Mouse (Mus musculus) liver, adult (tissue): Measurements from ENCODE around the gene Med12l.

Experiments used
- GATA4 ChIP-seq: IDR thresholded peaks from 2 replicates; pipeline ENCODE4 v1.6.1; 2014; ENCODE audit warnings: mild to moderate bottlenecking, low read length; ENCODE audit not compliant: insufficient replicate concordance

The Med12l gene

DNA sequence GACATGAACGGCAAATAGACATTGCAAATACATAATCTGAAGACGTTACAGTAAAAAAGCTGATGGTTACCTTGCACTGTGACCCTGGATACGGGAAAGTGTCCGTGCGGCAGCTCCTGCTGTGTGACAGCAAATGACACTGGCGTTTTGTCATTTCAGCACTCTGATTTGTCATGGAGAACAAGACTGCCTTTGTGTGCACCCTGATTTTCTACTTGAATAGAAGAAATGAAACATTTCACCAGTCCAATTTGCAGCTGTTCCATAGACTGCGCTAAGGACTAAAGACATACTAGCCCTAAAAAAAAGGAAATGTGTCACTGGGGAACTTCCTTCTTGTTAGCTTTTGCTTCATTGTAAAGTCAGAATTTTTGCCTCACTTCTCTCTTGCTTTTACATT is 257.1 kb downstream of the Med12l start, which contains the start of gene P2ry12:
Gene P2ry12 (minus strand): TSS at position 168 of the 400 bp plus-strand sequence.
- no peak for TF ChIP-seq GATA4

DNA sequence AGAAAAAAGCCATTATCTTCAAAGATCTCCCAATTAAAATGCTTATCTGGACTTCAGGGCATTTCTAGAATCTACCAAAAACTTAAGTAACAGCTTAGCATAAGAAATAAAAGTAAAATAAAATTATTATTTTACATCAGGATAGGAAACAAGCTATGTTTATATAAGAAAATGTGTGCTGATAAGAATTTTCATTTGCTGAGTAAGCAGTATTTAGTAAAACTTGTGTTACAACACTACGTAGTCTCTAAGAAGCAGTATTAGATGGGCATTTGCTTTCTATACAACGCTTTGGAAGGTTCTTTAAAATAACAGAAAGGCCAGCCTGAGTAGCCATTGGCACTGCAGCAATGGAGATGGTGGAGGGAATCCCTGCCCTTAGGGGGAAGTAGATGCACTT is 257.8 kb downstream of the Med12l start:
- no peak for TF ChIP-seq GATA4

DNA sequence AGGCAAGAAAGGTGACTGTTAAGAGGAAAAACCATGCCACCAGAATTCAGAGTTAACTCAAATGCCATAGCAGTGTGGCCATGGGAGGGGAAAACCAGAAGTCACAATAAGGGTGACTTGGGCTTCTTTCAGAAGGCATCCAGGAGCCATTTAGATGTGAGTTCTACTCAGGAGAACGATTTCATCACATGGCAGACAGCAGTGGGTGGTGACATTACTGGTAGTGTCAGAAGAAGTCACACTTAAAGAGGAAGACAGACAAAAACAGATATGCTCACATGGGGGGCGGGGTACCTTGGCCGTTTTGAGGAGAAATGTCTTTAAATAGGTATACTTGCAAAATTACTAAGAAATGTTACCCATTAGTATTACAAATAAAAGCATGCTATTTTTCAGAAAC is 258.4 kb downstream of the Med12l start:
- TF ChIP-seq GATA4, result no peak

DNA sequence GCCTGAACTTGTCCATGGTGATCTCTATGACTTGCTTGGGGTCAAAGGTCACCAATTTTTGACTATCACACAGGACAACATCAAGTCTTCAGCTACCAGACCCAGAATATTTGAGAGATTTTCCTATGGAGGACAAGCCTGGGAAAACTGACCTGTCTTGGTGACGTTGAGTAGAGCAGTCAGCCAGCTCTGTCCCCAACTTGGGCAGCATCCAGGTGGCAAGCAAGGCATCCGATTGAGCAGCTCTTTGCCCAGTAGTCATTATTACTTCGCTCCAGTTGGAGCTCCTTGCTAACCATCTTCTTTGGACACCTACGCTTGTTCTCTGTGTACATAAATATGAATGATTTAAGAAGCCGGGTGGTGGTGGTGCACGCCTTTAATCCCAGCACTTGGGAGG is 265.2 kb downstream of the Med12l start:
- no peak for TF ChIP-seq GATA4

DNA sequence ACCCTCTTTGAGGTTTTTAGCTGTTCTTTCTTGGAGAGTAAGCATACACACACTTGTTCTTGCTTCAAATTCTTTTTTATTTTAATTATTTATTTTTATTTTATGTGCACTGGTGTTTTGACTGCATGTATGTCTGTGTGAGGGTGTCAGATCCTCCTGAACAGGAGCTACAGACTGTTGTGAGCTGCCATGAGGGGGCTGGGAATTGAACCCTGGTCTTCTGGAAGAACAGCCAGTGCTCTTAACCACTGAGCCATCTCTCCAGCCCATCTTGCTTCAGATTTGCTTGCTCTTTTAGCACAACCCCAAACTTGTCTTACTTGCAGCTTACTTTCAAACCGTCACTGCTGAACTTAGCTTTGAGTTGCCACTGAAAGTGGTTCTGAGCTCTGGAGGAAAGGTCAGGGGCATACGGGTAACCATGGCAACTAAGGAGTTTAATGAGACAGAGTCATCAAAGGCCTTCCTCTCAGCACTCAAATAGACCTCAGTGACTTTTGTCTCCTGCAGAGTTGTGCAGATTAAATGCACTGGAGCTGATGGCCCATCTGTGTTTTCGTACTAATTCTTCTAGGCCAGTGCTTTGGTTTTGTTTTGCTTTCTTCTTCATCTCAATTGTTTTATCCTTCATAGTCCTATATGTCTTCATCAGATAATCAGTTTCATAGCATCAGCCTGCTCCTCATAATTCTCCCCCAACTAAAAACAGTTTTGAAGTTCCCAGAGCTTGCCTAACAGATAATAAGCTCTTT is 272.1 kb downstream of the Med12l start:
- no peak for TF ChIP-seq GATA4

DNA sequence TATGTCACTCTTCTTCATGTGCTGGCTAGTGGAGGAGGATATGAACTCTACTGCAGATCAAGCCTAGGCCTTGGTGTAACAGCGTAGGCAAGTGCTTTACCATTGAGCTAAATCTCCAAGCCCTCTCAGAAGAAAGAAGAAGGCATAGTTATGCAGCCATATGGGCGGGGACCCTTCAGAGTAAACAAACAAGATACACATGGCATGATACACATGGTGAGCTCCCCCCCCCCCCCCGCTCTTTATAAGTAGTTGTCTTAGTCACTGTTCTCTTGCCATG is 272.6 kb downstream of the Med12l start:
- TF ChIP-seq GATA4, result no peak

DNA sequence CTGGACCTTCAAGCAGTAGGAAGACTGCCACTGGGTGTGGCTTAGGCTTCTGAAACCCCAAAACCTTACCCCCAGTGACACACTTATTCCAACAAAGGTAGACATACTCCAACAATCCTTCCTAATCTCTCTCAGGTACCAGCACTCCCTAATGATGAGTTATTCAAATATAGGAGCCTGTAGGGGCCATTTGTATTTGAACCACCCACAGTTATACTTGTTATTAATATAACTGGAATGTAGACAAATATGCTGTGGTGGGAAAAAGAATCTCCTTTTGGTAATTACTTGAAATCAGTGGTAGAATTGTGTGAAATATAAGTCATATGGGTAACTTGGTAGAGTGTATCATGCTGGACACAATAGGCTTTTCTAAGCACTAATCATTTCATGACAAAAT is 273.0 kb downstream of the Med12l start:
- TF ChIP-seq GATA4, result no peak

DNA sequence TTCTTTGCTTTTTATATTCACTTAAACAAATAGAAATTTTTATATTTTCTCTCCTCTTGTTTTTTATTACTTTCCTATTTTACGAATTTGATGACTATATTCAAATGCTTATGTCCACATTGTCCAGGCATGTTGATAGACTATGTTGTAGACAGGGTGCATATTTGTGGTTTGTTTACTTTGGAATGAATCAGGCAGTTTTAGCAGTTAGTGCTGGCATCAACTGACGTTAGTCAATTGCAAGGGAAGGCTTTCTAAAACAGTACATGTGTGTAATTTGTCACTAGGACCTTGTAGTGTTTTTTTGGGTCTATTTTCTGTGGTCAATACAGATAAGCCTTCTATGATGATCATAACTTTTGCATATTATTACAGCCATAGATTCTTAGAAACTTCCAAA is 284.9 kb downstream of the Med12l start:
- no peak for TF ChIP-seq GATA4

DNA sequence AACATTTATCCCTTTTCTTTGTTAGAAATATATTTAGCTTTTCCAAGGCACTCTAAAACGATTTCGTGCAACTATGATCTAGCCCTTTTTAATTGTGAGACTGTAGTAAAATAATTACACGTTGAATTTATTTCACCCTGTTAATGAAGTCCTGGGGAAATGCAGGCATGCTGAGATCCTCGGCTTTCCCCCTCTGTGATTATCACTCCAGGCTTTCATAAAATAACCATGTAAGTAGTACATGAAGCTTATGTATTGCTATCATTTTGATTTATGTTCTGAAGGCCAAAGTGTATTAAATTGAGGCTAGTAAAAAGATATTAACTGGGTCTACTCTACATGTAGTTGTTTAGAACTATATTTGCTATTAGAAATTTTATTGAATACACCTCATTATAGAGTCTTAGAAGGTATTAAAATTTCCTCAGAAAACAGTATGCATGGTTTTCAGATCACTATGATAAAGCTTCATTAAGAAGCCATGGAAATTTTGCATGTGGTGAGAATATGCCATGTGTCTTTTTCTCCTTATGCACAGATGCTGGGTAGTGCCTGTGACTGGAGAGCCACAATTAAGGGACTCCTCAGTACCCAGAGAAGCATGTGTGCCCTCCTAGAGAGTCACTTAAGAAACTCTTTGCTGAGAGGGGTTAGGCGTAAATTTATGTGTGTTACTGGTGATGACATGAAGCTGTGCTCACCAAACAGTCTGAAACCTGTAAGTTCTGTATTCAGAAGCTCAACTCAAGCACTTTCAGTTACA is 288.0 kb downstream of the Med12l start:
- TF ChIP-seq GATA4, result no peak

DNA sequence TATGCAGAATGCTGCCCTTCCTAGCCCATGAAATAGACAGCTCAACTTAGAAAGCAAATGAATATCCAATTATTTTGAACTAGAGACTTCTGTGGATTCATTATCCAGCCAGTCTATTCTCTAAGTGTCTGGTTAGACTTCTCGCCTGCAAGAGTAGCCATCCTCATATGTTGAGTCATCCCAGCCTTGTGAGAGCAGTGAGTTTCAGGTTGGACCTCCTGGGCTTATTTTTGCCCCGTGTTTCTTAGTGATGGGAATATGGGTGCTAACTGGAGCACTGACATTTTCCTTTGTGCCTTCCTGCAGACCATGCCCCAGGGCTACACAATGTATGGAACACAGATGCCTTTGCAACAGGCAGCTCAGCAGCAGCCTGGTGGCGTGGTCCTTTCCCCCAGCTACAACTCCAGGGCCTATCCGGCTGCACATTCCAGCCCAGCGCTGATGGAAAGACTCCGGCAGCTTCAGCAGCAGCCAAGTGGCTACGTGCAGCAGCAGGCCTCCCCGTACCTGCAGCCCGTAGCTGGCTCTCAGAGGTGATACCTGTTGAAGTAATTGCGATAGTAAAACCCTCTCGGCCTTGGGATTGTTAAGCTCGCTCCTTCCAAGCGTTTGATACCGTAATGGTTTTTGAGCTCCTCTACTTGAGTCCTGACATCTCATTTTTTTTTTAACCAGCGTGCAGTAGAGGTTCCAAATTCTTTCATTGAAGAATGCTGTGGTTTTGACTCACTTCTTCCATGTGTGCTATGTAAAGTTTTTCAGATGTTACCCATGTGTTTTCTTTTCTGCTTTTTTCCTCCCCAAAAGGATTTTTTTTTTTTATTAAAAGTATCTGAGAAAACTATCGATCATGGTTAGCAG is 290.3 kb downstream of the Med12l start:
- no peak for TF ChIP-seq GATA4

DNA sequence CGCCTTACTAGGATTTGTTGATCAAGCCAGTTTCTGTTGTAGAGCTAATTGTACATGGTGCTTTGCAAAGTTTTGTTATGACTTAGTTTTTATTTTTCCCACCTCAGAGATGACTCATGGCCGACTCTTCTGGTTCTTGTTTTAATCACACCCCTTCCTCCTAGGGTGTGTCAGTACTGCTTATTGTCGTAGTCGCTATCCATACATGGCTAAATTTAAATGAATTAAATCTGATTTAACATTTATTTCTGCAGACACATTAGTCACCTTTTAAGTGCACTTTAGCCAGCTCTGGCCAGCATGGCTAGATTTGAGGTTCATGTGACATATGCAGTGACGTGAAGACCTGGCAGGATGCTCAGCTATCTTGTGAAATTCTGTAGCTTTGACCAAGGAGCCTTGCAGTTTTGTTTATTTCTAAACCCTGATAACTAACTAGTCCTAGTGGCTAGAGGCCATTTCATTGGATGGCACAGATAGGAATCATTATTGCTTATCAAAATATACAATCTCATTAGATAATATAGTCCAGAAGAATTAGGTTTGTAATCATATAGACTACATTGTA is 291.0 kb downstream of the Med12l start:
- TF ChIP-seq GATA4, result no peak

DNA sequence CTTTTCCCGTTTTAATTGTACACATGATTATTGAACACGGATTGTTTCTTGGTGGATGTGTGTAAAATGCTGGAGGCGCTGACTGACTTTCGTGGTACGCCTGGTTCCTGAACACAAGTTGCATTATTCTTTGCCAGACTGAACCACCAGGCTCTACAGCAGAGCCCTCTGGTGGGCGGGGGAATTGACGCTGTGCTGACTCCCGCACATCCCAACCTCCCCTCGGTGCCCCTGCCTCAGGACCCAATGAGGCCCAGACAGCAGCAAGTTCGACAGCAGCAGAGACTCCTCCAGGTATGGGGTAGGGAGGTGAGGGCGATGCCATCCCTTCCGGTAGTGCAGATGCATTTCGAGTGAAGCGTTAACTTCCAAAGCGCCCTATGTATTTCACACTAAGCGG is 292.0 kb downstream of the Med12l start:
- no peak for TF ChIP-seq GATA4

DNA sequence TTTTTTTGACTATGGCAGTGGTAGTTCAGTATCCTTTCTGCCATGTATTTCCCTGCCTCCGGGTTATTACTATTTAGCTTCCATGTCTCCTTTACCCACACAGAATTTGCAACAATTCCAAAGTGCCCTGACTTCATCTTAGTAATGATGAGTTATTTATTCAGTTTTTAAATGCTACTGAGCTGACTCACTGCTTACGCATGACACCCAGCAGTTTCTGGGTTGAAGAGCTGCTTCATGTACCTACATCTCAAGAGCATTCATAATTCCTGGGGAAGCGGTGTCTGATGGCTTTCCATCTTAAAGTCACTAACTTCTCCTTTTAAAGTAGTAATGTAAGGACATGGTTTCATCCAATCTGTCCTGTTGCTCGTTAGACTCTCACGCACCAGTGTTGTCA is 299.3 kb downstream of the Med12l start:
- no peak for TF ChIP-seq GATA4

DNA sequence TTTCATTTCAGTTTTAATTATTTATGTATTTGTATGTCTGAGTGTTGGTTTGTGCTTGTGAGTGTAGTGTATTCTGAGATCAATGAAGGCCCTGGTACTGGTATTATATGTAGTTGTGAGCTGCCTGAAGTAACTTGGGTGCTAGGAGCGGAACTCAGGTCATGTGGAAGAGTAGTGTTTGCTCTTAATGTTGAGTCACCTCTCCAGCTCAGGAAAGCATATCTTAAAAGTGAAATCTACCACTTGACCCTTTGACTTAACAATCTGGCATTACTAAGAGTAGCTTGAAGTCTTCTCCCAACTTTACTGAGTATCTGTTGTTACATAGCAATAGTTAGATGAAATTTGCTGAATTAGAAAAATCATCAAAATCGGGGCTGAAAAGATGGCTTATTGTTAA is 299.9 kb downstream of the Med12l start:
- TF ChIP-seq GATA4, result no peak

DNA sequence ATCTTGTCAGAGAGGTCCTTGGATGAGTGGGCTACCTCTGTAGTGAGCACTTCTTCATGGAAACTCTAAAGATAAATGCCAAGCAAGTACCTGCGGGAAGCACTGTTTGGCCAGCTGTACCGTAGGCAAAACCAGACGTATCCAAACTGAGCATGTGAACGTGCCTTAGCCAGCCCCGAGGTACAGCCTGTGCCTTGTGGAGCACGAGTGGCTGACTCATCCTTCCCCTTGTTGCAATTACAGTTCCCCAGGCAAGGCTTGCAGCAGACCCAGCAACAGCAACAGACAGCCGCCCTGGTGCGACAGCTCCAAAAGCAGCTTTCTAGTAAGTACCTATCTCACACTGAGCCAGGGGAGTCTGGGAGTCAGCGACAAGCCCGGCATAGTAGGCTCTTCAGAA is 307.0 kb downstream of the Med12l start:
- TF ChIP-seq GATA4, result no peak
